Mouse (Mus musculus) midbrain, embryonic 14.5 days (tissue): ENCODE data around the gene Vwa1. TPM values are rescaled to one million over a fixed set of nuclear protein-coding genes. Genes with fewer than 3 reads are reported as not detected.

ENCODE experiments used
- ATAC-seq: fragments of 200-750 bp; cut with Nextera tagmentation; 2 replicates; pipeline ENCODE4 v1.8.0; 2017; ENCODE audit warnings: moderate number of reproducible peaks, moderate library complexity; ENCODE audit not compliant: low FRiP score, low TSS enrichment
- DNase-seq: peaks from one replicate; pipeline ENCODE4 v3.0.0-alpha.2; 2015
- H3K27ac ChIP-seq: fragments of 300-500 bp; sonication (generic); replicated peaks from 2 replicates; pipeline ENCODE4 v1.5.1; 2014; ENCODE audit warnings: mild to moderate bottlenecking, low read depth, low read length, moderate library complexity
- H3K27me3 ChIP-seq: fragments of 300-500 bp; sonication (generic); 2 replicates; pipeline ENCODE4 v1.6.1; 2014; ENCODE audit warnings: low read length, control low read depth, mixed read lengths; ENCODE audit not compliant: control insufficient read depth, insufficient read depth
- H3K36me3 ChIP-seq: fragments of 300-500 bp; sonication (generic); 2 replicates; pipeline ENCODE4 v1.6.1; 2014; ENCODE audit warnings: low read length, control low read depth; ENCODE audit not compliant: control insufficient read depth, insufficient read depth
- H3K4me1 ChIP-seq: fragments of 300-500 bp; sonication (generic); 2 replicates; pipeline ENCODE4 v1.6.1; 2014; ENCODE audit warnings: mild to moderate bottlenecking, antibody characterized with exemption, low read length, control low read depth; ENCODE audit not compliant: control insufficient read depth, insufficient read depth
- H3K4me2 ChIP-seq: fragments of 300-500 bp; sonication (generic); 2 replicates; pipeline ENCODE4 v1.6.1; 2014; ENCODE audit warnings: mild to moderate bottlenecking, low read length, moderate library complexity
- H3K4me3 ChIP-seq: fragments of 300-500 bp; sonication (generic); replicated peaks from 2 replicates; pipeline ENCODE4 v1.5.1; 2014; ENCODE audit warnings: low read depth, low read length
- H3K9ac ChIP-seq: fragments of 300-500 bp; sonication (generic); replicated peaks from 2 replicates; pipeline ENCODE4 v1.6.1; 2014; ENCODE audit warnings: mild to moderate bottlenecking, low read length, moderate library complexity
- H3K9me3 ChIP-seq: fragments of 300-500 bp; sonication (generic); 2 replicates; pipeline ENCODE4 v1.6.1; 2016; ENCODE audit warnings: low read length, control low read depth, mixed read lengths; ENCODE audit not compliant: control insufficient read depth
- WGBS: fragments of 180-500 bp; shearing (Covaris S2); extraction: QIAGEN DNeasy Blood & Tissue Kit; methylation state at CpG from one replicate; pipeline ENCODE4 v1.1.7; 2014; 5-methylcytosine and 5-hydroxymethylcytosine counted together
- polyA plus RNA-seq: library from polyadenylated mRNA; unstranded; fragments of >200 nt; fragmentation: Nextera tagmentation; extraction: Ambion mirVana; gene quantifications from 2 replicates; pipeline ENCODE4 v1.2.1, GENCODE M21; 2014

Vwa1 gene
- polyA plus RNA-seq, 1 experiment from 2014 or later = 24.4 TPM

DNA sequence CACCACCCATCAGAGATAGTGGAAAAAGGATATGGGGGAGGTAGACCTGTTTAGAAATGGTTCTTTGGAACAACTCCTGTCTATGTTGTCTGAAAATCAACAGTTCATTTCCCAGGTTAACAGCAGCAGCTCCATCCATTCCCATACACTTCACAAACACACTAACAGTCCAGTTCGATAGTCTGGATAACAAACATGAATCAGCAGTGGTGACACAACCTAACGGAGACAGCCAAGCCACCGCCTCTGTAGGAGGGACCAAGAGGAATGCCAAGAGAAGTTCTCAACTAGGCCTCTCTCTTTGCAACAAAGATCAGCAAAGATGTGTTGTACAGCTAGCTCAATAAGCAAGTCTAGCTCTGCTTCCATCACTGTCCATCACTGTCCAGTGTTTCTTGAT is 12.1 kb downstream of the Vwa1 start:
- H3K36me3 ChIP-seq = no peaks in the 10 kb centered on the region; the same call in 1 of the 2 replicates
- WGBS = 93% methylated on average over 3 of the region's 3 CpGs
- no peak overlapping the region for H3K4me3 ChIP-seq
- H3K9ac ChIP-seq = no peak overlapping the region
- peaks cover 14% of the 10 kb centered on the region for H3K4me1 ChIP-seq
- no peaks in the 10 kb centered on the region for H3K27me3 ChIP-seq
- no peak overlapping the region for H3K27ac ChIP-seq
- H3K4me2 ChIP-seq = 0 out of 2 replicates have a peak overlapping the region, but pooled peaks have one; percentile 97
- DNase-seq (no peak), ATAC-seq (no peak)
- H3K9me3 ChIP-seq = no peaks in the 10 kb centered on the region

DNA sequence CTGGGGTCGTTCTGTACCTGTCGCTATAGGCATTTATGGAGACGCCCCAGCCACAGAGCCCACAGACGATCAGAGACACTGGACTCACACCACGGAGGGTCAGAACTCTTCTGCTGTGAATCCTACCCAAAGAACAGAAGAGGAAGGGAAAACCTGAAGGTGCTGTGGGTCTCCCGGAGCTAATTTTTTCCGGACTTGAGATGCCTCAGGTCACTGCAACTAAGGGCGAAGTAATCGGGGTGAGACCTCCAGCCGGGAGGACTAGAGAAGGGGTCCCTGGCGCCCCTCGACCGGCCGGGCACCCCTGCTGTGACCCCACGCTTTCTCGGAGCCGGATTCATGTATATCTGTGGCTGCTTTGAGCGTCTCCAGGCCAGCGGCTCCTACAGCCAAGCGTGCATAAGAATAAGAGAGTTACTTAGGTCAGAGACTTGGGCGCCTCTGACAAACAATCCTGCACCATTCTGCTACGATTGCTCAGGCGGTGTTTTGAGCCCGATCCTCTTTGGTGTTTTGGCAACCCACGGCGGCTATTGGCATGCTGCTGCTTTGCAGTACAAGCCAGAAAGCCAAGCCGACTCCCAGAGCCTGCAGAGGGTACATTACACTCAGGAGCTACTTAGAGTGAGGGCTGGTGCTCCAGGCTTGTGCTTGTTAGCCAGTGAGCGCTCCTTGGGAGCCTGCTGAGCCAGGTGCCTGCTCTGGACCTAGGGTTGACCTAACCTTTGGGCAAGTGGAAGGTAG is 13.0 kb downstream of the Vwa1 start:
- ATAC-seq = peak; percentile 64
- 2% methylated on average over 28 of the region's 28 CpGs for WGBS

DNA sequence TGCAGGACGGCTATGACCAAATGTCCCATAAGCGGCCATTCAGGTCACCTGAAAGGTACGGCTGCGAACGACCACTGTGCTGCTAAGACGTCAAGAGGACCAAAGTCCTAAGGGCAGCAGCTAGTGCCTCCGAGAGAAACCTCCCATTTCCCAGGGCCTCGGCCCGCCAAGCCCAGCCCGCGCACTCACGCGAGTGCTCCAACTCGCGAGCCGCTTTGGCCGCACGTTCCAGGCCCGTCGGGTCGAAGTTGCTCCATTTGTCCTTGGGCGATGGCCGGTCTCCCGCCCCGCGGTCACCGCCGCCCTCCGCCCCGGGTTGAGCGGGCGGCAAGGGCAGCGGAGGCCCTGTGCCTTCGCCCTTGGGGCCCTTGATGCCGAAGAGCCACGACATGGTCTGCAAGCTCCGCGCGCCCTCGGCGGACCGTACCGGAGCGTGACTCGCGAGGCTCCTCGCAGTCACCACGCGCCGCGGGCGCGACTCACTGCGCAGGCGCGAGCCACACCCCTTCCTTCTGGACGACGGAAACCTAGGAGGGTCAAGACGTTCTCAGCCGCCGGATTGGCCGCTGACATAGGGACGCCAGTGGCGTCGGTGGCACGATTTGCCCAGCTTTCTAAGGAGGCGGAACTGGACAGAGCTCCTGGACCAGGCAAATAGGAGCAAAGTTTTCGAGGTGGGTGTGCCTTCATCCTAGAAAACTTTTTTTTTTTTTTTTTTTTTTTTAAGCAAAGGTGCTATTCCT is 13.7 kb downstream of the Vwa1 start, which contains the start of gene Atad3a:
TSS of gene Atad3a (minus strand) at position 481 of the 743 bp plus-strand sequence.
- no peaks in the 10 kb centered on the region for H3K9me3 ChIP-seq
- ATAC-seq (peak; percentile 95), DNase-seq (peak; percentile 98)
- no peaks in the 10 kb centered on the region for H3K27me3 ChIP-seq
- peak within 1 kb of the TSS; percentile 69 for H3K9ac ChIP-seq
- H3K4me3 ChIP-seq = peak within 1 kb of the TSS; percentile 79
- H3K36me3 ChIP-seq = peaks cover 12% of the 10 kb centered on the region
- H3K4me2 ChIP-seq = peak within 1 kb of the TSS; percentile 97
- H3K27ac ChIP-seq = 0 out of 2 replicates have a peak within 1 kb of the TSS, but pooled peaks have one; percentile 37
- WGBS = 1% methylated on average over 67 of the region's 68 CpGs
- H3K4me1 ChIP-seq = peaks cover 14% of the 10 kb centered on the region

More for the DNA sequence above, 13.0 kb downstream of the Vwa1 start:
- DNase-seq = peak; percentile 15
- peak overlapping the region; percentile 97 for H3K4me2 ChIP-seq
- H3K36me3 ChIP-seq = peaks cover 4% of the 10 kb centered on the region
- no peaks in the 10 kb centered on the region for H3K9me3 ChIP-seq
- H3K27ac ChIP-seq = 0 out of 2 replicates have a peak overlapping the region, but pooled peaks have one; percentile 37
- peak overlapping the region; percentile 59 for H3K9ac ChIP-seq
- H3K27me3 ChIP-seq = no peaks in the 10 kb centered on the region
- peak overlapping the region; percentile 79 for H3K4me3 ChIP-seq
- H3K4me1 ChIP-seq = peaks cover 14% of the 10 kb centered on the region

DNA sequence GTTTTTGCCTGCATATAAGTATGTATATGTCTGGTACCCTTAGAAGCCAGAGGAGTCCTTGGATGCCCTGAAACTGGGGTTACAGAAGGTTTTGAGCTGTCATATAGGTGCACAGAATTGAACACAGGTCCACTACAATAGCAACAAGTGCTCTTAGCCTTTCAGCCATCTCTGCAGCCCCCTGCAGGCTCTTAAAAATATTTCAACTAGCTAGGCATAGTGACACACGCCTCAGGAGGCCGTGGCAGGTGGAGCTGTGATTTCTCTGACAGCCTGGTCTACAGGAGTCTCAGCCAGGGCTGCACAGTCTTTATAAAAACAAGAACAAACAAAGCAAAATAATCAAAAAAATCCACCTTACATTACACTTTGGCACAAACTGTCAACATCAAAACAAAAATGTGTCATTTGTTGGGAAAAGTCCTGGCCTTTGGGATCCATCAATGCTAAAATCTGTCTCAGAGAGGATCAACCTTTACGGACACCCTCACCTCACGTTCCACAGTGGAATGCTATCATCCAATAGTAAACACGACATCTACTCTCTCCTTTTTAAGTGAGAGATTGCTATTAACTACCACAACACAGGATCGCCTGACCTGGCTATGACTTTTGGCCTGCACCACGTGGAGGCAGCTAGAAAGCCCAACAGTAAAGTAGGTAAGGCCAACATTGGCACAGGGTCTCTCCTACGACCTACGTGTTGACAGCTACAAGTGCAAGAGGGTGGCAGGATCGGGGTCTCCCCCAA is 14.5 kb downstream of the Vwa1 start:
- Histone ChIP-seq H3K9me3 (no peaks in the 10 kb centered on the region), H3K4me1 (peaks cover 14% of the 10 kb centered on the region), H3K27me3 (no peaks in the 10 kb centered on the region), H3K4me3 (peak overlapping the region; percentile 79), H3K27ac (no peak overlapping the region), H3K9ac (peak overlapping the region; percentile 69), H3K4me2 (peak overlapping the region; percentile 97), H3K36me3 (peaks cover 19% of the 10 kb centered on the region)
- DNase-seq (peak; percentile 59), ATAC-seq (no peak)
- WGBS = 6% methylated on average over 10 of the region's 10 CpGs

DNA sequence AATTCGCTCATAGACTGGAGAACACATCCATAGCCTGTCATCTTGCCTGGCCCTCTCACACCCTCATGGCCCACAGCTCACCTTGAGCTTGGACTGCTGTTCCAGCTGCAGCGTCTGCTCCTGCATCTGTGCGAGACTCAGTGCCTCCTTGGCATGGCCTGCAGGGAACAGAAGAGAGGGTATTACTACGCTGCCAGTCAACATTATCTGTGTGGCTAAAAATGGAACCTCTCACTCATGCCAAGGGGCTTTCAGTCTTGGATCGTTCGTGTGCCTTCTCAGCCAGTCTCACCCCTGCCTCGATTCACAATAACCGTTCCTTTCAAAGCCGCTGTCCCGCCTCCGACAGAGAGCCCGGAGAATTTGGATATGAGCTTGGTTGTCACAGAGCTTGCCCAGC is 17.5 kb downstream of the Vwa1 start:
- Histone ChIP-seq H3K9me3 (no peaks in the 10 kb centered on the region), H3K36me3 (peaks cover 47% of the 10 kb centered on the region), H3K27ac (no peak overlapping the region), H3K9ac (no peak overlapping the region), H3K4me2 (no peak overlapping the region), H3K4me1 (peaks cover 14% of the 10 kb centered on the region), H3K4me3 (no peak overlapping the region), H3K27me3 (no peaks in the 10 kb centered on the region)
- 95% methylated on average over 12 of the region's 12 CpGs for WGBS
- ATAC-seq (no peak), DNase-seq (no peak)

DNA sequence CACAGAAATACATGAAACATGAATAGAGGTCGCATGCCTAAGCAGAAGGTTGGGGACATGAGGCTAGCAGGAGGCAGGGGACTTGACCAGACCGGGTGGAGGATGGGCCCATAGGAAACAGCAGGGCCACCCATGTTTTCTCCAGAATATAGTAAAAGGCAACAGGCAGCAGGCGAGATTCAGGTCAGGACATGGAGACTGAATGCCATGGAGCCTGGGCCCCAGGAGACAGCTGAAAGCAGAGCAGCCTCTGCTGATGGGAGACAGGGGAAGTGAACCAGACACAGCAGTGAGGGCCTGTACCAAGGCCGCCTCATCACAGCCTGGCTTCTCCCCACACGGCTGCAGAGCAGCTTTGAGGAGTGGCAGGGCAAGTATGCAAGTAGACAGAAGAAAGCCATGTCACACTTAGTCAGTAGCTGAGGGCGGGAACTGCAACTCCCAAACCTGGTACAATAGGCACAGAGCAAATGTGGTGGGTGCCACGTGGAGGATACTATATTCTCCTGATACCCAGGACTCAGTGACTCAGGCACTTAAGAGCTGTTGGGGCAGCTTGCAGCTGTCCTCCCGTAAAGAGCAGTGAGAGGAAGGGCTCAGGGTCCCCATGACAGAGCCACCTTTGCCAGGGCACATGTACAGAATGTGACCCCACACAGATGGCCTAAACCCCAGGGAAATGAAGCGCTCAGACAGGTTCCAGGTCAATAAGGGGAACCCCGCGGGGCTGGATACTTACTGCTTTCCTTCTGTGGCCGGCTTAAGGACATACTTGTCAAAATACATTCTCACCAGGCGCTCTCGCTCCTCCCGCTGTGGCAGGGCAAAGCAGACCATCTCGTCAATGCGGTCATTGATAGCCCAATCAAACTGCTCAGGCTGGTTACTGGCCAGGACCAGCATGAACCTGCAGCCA is 27.7 kb downstream of the Vwa1 start:
- H3K9ac ChIP-seq = no peak overlapping the region
- no peak overlapping the region for H3K4me3 ChIP-seq
- no peaks in the 10 kb centered on the region for H3K9me3 ChIP-seq
- no peaks in the 10 kb centered on the region for H3K4me1 ChIP-seq
- DNase-seq (no peak), ATAC-seq (no peak)
- H3K27me3 ChIP-seq = no peaks in the 10 kb centered on the region
- H3K36me3 ChIP-seq = peaks cover 97% of the 10 kb centered on the region
- WGBS = 87% methylated on average over 17 of the region's 17 CpGs
- no peak overlapping the region for H3K27ac ChIP-seq
- no peak overlapping the region for H3K4me2 ChIP-seq

DNA sequence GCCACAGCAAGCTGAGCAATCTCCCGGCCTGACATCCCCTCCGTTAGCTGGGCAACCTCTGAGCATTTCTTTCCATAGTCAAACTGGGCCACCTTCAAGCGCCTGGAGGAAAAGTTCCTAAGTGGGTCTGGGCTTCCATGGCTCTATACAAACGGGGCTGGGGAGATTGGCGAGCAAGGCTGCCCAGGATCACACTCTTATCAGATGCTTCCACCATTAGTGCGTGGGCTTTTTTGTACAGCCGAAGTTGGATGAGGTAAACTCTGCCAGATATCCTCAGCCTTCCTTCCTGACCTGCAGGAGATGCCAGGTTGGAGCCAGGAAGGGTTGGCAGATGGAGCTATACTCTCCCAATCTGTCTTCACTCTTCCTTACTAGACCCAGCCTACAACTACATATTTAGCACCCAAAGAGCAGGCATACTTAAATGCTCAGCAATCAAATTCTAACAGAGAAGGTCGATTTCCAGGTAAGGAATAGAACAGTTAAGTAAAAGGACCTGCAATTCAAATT is 28.4 kb downstream of the Vwa1 start:
- Histone ChIP-seq H3K4me1 (no peaks in the 10 kb centered on the region), H3K27me3 (no peaks in the 10 kb centered on the region), H3K36me3 (peaks cover 97% of the 10 kb centered on the region), H3K9me3 (no peaks in the 10 kb centered on the region), H3K4me3 (no peak overlapping the region), H3K9ac (no peak overlapping the region), H3K27ac (no peak overlapping the region), H3K4me2 (no peak overlapping the region)
- WGBS = 89% methylated on average over 8 of the region's 8 CpGs
- DNase-seq (no peak), ATAC-seq (no peak)
